Mouse (Mus musculus) macrophage (primary cell): ENCODE measurements around the gene Clcn3. TPM values are rescaled to one million over a fixed set of nuclear protein-coding genes. Genes with fewer than 3 reads are reported as not detected.

Experiments
- H3K27ac ChIP-seq: fragments of 350-480 bp; formaldehyde crosslinking; 2 replicates; pipeline ENCODE4 v1.9.0; 2021
- H3K36me3 ChIP-seq: fragments of 350-480 bp; formaldehyde crosslinking; 2 replicates; pipeline ENCODE4 v1.9.0; 2021; ENCODE audit errors: inconsistent target
- H3K4me3 ChIP-seq: fragments of 350-480 bp; formaldehyde crosslinking; 2 replicates; pipeline ENCODE4 v1.9.0; 2021; ENCODE audit errors: inconsistent target
- H3K79me2 ChIP-seq: fragments of 350-480 bp; formaldehyde crosslinking; 2 replicates; pipeline ENCODE4 v1.9.0; 2021; ENCODE audit errors: inconsistent target
- WGBS: methylation state at CpG from one replicate; pipeline ENCODE4 v1.1.7; 2026; ENCODE audit warnings: inconsistent platforms; ENCODE audit not compliant: missing documents; 5-methylcytosine and 5-hydroxymethylcytosine counted together
- polyA plus RNA-seq: library from polyadenylated mRNA; stranded (reverse); fragments of 250-400 nt; gene quantifications from 3 replicates; pipeline ENCODE4 v1.2.4, GENCODE M21; 2018; ENCODE audit warnings: inconsistent platforms

The Clcn3 gene
- polyA plus RNA-seq, 1 experiment from 2014 or later = 12.2 TPM

DNA sequence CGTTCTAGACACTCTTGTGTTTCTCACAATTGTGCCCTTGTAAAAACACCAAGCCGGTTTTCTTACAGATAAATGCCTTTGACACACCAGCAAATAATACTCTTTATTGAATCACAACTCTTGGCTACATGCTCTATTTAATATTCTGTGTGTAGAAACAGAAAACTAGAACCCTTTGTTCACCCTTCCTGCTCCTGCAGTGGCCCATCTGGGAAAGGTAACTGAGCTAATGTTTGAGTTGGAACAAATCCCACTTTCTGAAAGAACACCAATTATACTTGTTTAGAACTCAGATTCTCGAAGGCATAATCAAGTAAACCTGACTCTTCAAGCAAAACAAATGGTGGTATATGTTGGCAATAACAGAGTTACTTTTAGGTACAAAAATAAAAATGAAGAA is 17.4 kb downstream of the Clcn3 start:
- no peaks in the 10 kb centered on the region for H3K36me3 ChIP-seq
- H3K27ac ChIP-seq = no peak overlapping the region
- no peak overlapping the region for H3K4me3 ChIP-seq
- WGBS = 90% methylated on average over 3 of the region's 3 CpGs
- H3K79me2 ChIP-seq = peaks cover 98% of the 10 kb centered on the region

DNA sequence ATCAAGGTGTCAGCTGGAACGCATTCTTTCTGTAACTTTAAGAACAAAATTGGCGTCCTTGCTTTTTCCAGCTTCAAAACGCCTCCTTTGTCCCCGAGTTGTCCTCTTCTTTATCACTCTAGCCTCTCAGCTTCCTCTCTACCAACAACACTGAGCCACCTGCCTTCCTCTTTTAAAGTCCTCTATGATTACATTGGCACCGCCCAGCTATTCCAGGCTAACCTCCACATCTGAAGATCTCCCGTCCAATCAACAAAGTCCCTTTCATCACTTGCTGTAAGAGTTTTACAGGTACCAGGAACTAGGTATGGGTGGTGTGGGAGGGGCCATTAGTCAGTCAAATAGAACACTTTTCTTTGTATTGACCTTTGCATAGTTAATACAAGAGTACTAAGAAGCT is 17.8 kb downstream of the Clcn3 start:
- WGBS = 48% methylated on average over 6 of the region's 6 CpGs
- H3K36me3 ChIP-seq = no peaks in the 10 kb centered on the region
- H3K4me3 ChIP-seq = no peak overlapping the region
- H3K79me2 ChIP-seq = peaks cover 98% of the 10 kb centered on the region
- no peak overlapping the region for H3K27ac ChIP-seq

DNA sequence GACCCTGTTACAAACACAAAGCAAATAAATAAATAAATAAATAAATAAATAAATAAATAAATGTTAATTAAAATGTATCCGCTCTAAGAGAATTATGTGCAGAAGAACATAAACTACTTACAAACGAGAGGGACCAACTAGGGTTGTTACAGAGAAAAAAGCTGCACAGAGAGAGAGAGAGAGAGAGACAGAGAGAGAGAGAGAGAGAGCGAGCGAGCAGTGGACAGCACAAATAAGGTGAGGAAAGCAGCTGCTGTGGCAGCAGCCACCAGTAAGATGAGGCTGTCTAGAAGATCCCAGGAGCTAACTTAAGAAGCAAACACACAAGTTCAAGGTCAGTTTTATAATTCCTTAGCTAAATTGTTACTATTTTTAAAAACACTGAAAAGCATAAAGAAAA is 18.6 kb downstream of the Clcn3 start:
- 93% methylated on average over 4 of the region's 4 CpGs for WGBS
- Histone ChIP-seq H3K36me3 (no peaks in the 10 kb centered on the region), H3K79me2 (peaks cover 98% of the 10 kb centered on the region), H3K4me3 (no peak overlapping the region), H3K27ac (no peak overlapping the region)

DNA sequence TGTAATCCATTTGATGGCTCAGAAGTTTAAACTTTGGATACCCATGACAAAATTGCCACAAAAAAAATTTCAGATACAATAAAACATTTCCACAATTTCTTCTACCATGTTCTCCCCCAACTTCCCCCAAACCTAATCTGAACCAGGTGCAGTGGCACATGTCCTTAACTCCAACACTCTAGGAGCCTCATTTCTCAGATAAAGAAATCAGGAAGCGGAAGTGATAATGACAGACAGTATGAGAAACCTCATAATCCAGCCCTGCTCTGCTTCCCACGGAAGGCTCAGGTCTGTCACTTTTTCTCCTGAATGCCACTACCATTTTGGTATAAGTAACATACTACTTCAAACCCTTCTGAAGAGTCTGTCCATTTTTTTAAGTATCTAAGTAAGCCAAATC is 19.2 kb downstream of the Clcn3 start:
- WGBS = 81% methylated on average over 2 of the region's 2 CpGs
- peaks cover 98% of the 10 kb centered on the region for H3K79me2 ChIP-seq
- H3K27ac ChIP-seq = no peak overlapping the region
- H3K4me3 ChIP-seq = no peak overlapping the region
- H3K36me3 ChIP-seq = no peaks in the 10 kb centered on the region

DNA sequence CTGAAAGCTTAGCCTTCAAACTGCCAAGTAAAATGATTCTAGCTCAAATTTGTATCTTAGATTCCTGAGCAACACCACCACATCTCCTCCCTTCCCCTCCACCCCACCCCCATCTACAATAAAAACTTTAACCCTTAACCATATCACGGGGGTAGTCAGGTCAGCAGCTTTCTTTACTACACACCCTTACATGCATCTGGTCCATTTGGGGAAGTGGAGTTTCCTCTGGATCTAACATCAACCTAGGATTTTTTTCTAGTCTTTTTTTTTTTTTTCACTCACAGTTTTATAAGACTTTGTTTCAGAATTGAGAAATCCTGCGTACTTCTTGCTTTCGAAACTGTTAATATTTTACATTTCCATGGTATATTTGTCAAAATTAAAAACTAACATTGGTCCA is 20.3 kb downstream of the Clcn3 start:
- Histone ChIP-seq H3K27ac (no peak overlapping the region), H3K36me3 (no peaks in the 10 kb centered on the region), H3K4me3 (no peak overlapping the region), H3K79me2 (peaks cover 100% of the 10 kb centered on the region)
- WGBS = 21% methylated on average over 3 of the region's 3 CpGs

DNA sequence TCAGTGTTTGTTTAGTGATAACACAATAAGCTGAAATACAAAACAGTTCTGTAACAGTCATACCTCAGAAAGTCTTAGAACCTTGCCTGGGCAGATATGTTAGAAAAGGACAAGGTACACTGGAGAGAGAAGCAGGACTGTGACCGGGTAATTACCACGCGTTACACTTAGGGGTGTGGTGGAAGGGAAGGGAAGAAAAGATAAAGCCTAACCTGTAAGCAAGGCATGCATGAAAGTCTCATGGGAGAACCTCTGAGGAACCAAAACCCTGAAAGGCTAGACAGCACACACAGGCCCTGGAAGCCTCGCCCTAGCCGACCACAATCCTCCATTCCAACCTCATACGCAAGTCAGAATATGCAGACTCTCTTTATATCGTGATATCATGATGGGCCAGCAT is 26.3 kb downstream of the Clcn3 start:
- peaks cover 96% of the 10 kb centered on the region for H3K79me2 ChIP-seq
- H3K4me3 ChIP-seq = no peak overlapping the region
- WGBS = 91% methylated on average over 7 of the region's 7 CpGs
- H3K27ac ChIP-seq = no peak overlapping the region
- H3K36me3 ChIP-seq = no peaks in the 10 kb centered on the region

DNA sequence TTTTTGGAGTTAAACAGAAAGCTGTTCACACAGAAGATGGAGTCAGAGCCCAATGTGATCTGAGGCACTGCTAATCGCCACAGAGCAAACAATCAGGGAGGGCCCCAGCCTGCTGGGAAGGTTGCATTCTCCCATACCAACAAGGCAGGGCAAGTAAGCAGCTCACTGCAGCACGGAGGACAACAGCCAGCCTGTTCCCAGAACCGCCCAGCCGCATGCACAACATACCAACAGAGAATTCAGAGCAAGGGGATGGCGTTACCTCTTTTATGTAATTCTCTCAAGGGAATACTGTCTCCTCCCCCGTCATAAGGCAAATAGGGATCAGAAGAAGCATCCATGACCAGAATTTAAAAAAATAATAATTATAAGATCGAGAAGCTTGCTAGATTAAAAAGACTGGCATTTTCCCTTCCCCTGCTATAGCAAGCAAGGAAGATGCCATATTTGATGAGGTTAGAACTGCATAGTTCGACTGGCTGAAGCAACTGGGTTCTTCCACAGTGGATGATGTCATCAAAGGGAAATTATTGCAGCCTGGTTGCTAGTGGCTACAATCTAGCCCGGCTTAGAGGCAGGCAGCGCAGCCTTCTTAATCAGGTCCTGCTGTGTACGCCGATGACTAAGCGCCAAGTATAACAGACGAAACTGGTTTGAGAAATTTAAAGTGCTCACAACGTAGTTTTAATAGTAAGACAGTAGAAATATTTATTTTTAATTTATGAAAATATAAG is 28.7 kb downstream of the Clcn3 start:
- WGBS = 36% methylated on average over 15 of the region's 15 CpGs
- Histone ChIP-seq H3K4me3 (peak overlapping the region; percentile 12; the same call in 1 of the 2 replicates), H3K36me3 (no peaks in the 10 kb centered on the region), H3K27ac (peak overlapping the region; percentile 34), H3K79me2 (peaks cover 96% of the 10 kb centered on the region)

DNA sequence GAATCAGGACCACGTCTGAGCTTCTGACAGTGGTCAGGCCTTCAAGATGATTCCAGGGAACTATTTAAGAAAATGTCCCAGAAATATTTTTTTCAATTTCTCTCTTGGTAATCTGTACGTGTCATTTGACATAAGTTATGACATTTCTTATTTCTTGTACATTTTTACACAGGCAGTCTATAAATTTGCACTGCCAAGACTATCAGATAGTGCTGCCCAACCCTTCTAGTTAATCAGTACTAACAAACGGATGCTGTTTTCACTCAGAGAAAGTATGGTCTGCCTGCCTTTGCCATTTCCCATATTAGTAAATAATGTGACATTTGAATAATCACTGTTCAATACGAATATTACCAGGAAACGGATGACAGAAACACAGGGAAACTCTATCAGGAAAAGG is 30.3 kb downstream of the Clcn3 start:
- no peak overlapping the region for H3K27ac ChIP-seq
- H3K4me3 ChIP-seq = no peak overlapping the region
- peaks cover 96% of the 10 kb centered on the region for H3K79me2 ChIP-seq
- no peaks in the 10 kb centered on the region for H3K36me3 ChIP-seq
- 90% methylated on average over 5 of the region's 5 CpGs for WGBS

DNA sequence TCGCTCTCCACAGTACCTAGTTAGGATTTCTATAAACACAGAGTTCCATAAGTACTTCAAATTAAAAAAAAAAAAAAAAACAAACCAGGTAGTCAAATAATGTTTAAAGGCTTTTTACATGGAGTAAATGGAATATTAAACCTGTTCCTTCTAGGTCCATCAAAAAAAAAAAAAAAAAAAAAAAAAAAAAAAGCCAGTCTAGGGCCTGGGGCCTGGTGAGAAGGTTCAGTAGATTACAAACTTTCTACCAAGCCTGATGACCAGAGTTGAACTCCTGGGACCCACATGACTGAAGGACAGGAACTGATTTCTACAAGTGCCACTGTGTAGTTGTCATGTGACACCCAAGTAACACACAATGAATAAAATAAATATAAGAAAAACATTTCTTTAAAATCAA is 31.3 kb downstream of the Clcn3 start:
- H3K27ac ChIP-seq = no peak overlapping the region
- H3K36me3 ChIP-seq = no peaks in the 10 kb centered on the region
- 100% methylated on average over 1 of the region's 1 CpGs for WGBS
- H3K79me2 ChIP-seq = peaks cover 96% of the 10 kb centered on the region
- H3K4me3 ChIP-seq = no peak overlapping the region

DNA sequence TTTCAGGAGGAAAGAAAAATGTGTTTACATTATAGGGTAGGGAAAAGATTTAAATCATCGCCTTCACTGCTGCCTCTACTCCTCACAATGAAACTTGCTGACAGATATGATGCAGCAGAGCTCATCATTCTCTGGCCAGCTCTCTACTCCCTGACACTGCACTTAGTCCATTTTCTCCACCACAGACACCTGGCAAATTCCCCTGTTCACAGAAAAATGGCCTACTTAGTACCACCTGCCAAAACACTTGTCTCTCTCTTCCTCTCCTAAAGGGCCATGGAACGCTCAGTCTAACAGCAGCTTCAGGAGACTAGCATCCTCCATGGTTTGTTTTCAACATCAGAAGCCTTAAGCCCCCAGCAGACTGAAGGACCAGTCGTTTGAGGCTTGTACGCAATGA is 31.8 kb downstream of the Clcn3 start:
- WGBS = 92% methylated on average over 4 of the region's 4 CpGs
- peaks cover 96% of the 10 kb centered on the region for H3K79me2 ChIP-seq
- H3K27ac ChIP-seq = no peak overlapping the region
- no peak overlapping the region for H3K4me3 ChIP-seq
- H3K36me3 ChIP-seq = no peaks in the 10 kb centered on the region

DNA sequence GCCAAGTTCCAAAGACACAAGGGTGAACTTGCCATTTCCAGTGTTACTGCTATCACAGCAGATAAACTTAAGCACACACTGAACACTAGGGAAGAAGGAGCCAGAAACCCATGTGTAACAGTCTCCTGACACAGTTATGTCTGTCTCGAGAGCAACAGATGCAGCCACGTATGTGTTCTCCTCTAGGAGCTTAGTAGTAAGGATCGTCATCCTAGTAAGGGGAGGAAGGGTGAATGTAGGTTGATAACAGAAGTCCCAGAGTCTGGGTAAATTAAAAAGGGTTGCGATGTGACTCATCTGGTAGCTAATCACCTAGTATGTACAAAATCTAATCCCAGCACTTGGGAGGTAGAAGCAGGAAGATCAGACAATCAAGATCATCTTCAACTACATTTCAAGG is 33.2 kb downstream of the Clcn3 start:
- 93% methylated on average over 4 of the region's 4 CpGs for WGBS
- Histone ChIP-seq H3K79me2 (peaks cover 93% of the 10 kb centered on the region), H3K4me3 (no peak overlapping the region), H3K27ac (no peak overlapping the region), H3K36me3 (no peaks in the 10 kb centered on the region)

DNA sequence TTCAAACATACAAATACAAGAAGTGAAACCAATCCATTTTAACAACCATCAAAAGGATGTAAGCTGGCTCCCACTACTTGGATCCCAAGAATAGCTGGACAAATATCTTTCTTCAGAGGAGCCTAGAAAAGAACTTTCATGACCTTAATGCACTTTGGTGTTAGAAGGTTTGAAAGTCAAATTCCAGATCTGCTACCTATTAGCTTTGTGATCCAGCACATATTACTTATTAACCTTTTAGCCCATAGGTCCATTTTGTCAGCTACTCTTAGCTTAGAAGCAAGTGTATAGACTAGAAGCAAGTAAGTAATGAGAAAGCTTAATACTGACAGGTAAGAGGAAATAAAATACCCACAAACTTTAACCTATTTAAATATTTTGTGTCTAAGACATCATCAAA is 35.6 kb downstream of the Clcn3 start:
- no peaks in the 10 kb centered on the region for H3K36me3 ChIP-seq
- H3K79me2 ChIP-seq = peaks cover 92% of the 10 kb centered on the region
- no peak overlapping the region for H3K27ac ChIP-seq
- no peak overlapping the region for H3K4me3 ChIP-seq

DNA sequence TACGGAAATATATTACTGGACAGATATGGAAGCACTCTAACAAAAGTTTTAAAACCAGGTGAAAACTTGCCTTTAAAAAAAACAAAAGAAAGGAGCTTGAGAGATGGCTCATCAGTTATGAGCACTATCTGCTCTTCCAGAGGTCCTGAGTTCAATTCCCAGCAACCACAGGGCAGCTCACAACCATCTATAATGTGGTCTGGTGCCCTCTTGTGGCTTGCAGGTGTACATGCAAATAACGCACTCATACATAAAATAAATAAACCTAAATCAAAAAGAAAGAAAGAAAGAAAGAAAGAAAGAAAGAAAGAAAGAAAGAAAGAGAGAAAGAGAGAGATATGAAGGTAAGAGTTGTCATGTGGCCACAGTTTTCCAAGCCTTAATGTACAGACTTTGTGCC is 40.2 kb downstream of the Clcn3 start:
- H3K79me2 ChIP-seq = peaks cover 53% of the 10 kb centered on the region
- no peaks in the 10 kb centered on the region for H3K36me3 ChIP-seq
- 100% methylated on average over 1 of the region's 2 CpGs for WGBS
- H3K4me3 ChIP-seq = no peak overlapping the region
- H3K27ac ChIP-seq = no peak overlapping the region

DNA sequence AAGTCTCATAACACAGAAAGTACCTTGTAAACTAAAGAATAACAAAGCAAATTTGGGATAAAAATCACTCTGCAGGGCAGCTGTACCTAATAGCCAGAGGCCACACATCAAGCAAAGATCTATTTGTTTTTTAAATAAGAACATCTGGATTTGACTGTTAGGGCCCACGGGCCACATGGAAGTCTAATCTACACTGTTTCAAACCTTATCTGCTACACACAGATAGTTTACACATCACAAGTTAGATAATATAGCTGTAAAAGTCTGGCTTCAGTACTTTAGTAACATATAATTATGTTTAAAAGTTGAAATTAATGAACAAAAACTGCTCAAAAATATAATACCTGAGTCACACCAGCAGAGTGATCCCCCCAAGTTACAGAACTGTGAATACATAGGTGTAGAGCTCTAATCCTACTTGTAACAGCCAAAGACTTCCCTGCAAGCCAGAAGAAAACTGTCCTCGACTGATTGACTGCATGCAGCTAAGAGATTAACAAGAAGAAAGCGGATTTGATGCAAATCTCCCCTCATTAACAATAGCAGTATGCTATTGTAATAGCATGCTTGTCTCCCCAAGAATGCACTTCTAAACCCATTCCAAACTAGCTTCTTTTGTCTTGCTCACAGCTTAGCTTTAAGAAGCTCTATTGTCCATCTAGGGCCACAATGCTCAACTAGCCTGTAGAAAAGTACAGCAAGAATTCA is 44.2 kb downstream of the Clcn3 start:
- H3K79me2 ChIP-seq = peaks cover 18% of the 10 kb centered on the region; the same call in 1 of the 2 replicates
- no peak overlapping the region for H3K27ac ChIP-seq
- H3K4me3 ChIP-seq = no peak overlapping the region
- 88% methylated on average over 3 of the region's 3 CpGs for WGBS
- H3K36me3 ChIP-seq = 0 out of 2 replicates have a peak, but pooled peaks cover 5% of the 10 kb centered on the region

DNA sequence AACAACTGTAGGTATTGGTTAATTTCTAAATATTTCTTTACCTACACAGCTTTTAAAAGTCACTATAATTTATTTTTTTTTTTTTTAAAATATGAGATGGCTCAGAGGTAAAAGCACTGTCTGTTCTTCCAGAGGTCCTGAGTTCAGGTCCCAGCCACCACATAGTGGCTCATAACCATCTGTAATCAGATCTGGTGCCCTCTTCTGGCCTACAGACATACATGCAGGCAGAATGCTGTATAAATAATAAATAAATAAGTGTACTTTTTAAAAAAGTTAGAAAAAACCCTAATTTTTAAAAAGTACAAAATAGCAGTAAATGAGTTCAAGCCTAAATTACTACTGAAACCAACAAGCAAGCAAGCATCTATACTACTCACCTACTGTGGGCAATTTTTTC is 49.5 kb downstream of the Clcn3 start:
- H3K4me3 ChIP-seq = no peak overlapping the region
- H3K79me2 ChIP-seq = no peaks in the 10 kb centered on the region
- no peak overlapping the region for H3K27ac ChIP-seq
- peaks cover 5% of the 10 kb centered on the region; the same call in 1 of the 2 replicates for H3K36me3 ChIP-seq
